Comparison of ENCODE assay signal across 16 mouse cellular contexts in the genomic region with DNA sequence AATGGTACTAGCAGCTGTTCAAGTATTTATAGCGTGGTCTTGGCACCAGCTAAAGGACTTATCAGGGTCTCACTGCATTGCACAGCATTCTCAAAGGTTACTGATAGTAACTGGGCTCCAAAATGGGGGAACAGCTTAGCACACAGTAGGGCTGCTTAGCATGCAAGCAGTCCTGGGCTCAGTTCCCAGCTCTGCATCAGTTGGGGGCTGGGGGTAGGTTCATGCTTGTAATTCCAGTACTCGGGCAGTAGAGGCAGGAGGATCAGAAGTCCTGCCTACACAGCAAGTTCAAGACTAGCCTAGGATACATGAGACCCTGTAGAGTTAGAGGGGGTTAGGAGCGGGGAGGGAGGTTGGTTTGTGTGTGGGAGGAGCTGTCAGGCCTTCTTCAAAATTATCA. TPM values are rescaled to one million over a fixed set of nuclear protein-coding genes. Genes with fewer than 3 reads are reported as not detected.
A peak's percentile ranks its signal among the peaks of the same experiment; 100 is the strongest.
DNase-seq lines count a peak whose midpoint lies in the region; ATAC-seq and TF ChIP-seq lines count a peak whose summit lies in the region.
"Had no signal": no experiment of that assay in that cellular context is flagged by ENCODE, and none has a peak within 500 bp of the region (broad histone marks: within the 10 kb centered on the region; RNA-seq: fewer than 3 reads in every experiment).

No protein-coding gene starts in this region.

- no peak for TF ChIP-seq CTCF in E14TG2a.4 (conservative IDR thresholded peaks at IDR 0.05; ENCODE audit: low read length)
- no peak for TF ChIP-seq CTCF in gastrocnemius, adult 2 months (IDR thresholded peaks at IDR 0.05)

- no peak for ATAC-seq in forebrain, embryonic 13.5 days
- no peak for ATAC-seq in midbrain, embryonic 13.5 days
- ATAC-seq in liver, embryonic 12.5 days: no peak
- ATAC-seq: inflammation-experienced regulatory T-cells, adult 6 months had no signal

- intact Hi-C loops in gastrocnemius, adult 2 months (cut with DNase I): loop anchor here (5.0 kb wide), 1 partner anchor 235 kb away; no protein-coding TSS in a partner anchor
- intact Hi-C loops in heart, postnatal 14 days (cut with DNase I): no loop called here

- H3K27ac ChIP-seq in forebrain, embryonic 13.5 days: peak overlapping the region; percentile 92
- H3K27ac ChIP-seq in forebrain, embryonic 10.5 days: no peak overlapping the region
- peak overlapping the region; percentile 92 for H3K27ac ChIP-seq in midbrain, embryonic 13.5 days
- H3K27ac ChIP-seq in gastrocnemius, adult 2 months: no peak overlapping the region
- no peak overlapping the region for H3K27ac ChIP-seq in liver, embryonic 12.5 days
- H3K27ac ChIP-seq: limb, embryonic 13.5 days had no signal

- no peak overlapping the region for H3K4me3 ChIP-seq in forebrain, embryonic 13.5 days
- no peak overlapping the region for H3K4me3 ChIP-seq in forebrain, embryonic 10.5 days
- peak overlapping the region; percentile 74 for H3K4me3 ChIP-seq in E14TG2a.4 (replicated peaks; ENCODE audit: low read length)
- H3K4me3 ChIP-seq in midbrain, embryonic 13.5 days (replicated peaks): no peak overlapping the region
- no peak overlapping the region for H3K4me3 ChIP-seq in gastrocnemius, adult 2 months
- no peak overlapping the region for H3K4me3 ChIP-seq in liver, embryonic 12.5 days
- H3K4me3 ChIP-seq: erythroblast, embryonic 14.5 days; limb, embryonic 13.5 days had no signal

- no peak overlapping the region for H3K4me2 ChIP-seq in forebrain, embryonic 13.5 days
- no peak overlapping the region for H3K4me2 ChIP-seq in midbrain, embryonic 13.5 days (replicated peaks)
- no peak overlapping the region for H3K4me2 ChIP-seq in liver, embryonic 12.5 days
- H3K4me2 ChIP-seq: limb, embryonic 13.5 days had no signal

- peaks cover 68% of the 10 kb centered on the region for H3K4me1 ChIP-seq in forebrain, embryonic 13.5 days
- H3K4me1 ChIP-seq in forebrain, embryonic 10.5 days: peaks cover 38% of the 10 kb centered on the region
- H3K4me1 ChIP-seq in E14TG2a.4 (replicated peaks; ENCODE audit: low read depth, low read length): peaks cover 100% of the 10 kb centered on the region
- peaks cover 63% of the 10 kb centered on the region for H3K4me1 ChIP-seq in midbrain, embryonic 13.5 days (replicated peaks)
- peaks cover 39% of the 10 kb centered on the region for H3K4me1 ChIP-seq in liver, embryonic 12.5 days

- H3K27me3 ChIP-seq in forebrain, embryonic 13.5 days: no peaks in the 10 kb centered on the region
- H3K27me3 ChIP-seq in forebrain, embryonic 10.5 days (ENCODE audit: poor library complexity, severe bottlenecking): peaks cover 57% of the 10 kb centered on the region
- H3K27me3 ChIP-seq in E14TG2a.4 (ENCODE audit: insufficient read depth, low read length): no peaks in the 10 kb centered on the region
- no peaks in the 10 kb centered on the region for H3K27me3 ChIP-seq in midbrain, embryonic 13.5 days
- peaks cover 67% of the 10 kb centered on the region for H3K27me3 ChIP-seq in liver, embryonic 12.5 days (replicated peaks)

- peaks cover 42% of the 10 kb centered on the region for H3K36me3 ChIP-seq in forebrain, embryonic 13.5 days (ENCODE audit: poor library complexity, severe bottlenecking)
- peaks cover 32% of the 10 kb centered on the region for H3K36me3 ChIP-seq in forebrain, embryonic 10.5 days (replicated peaks)
- H3K36me3 ChIP-seq in E14TG2a.4 (ENCODE audit: insufficient read depth, low read length): peaks cover 45% of the 10 kb centered on the region
- H3K36me3 ChIP-seq in midbrain, embryonic 13.5 days: peaks cover 32% of the 10 kb centered on the region
- peaks cover 32% of the 10 kb centered on the region for H3K36me3 ChIP-seq in liver, embryonic 12.5 days
- H3K36me3 ChIP-seq: G1E had no signal

- no peak overlapping the region for H3K9ac ChIP-seq in forebrain, embryonic 13.5 days
- 0 out of 2 replicates have a peak overlapping the region, but pooled peaks have one; percentile 42 for H3K9ac ChIP-seq in midbrain, embryonic 13.5 days (replicated peaks)
- no peak overlapping the region for H3K9ac ChIP-seq in liver, embryonic 12.5 days
- H3K9ac ChIP-seq: limb, embryonic 13.5 days had no signal

- no peaks in the 10 kb centered on the region for H3K9me3 ChIP-seq in forebrain, embryonic 13.5 days (replicated peaks)
- no peaks in the 10 kb centered on the region for H3K9me3 ChIP-seq in forebrain, embryonic 10.5 days
- H3K9me3 ChIP-seq in E14TG2a.4 (ENCODE audit: low read length): no peaks in the 10 kb centered on the region
- no peaks in the 10 kb centered on the region for H3K9me3 ChIP-seq in midbrain, embryonic 13.5 days
- no peaks in the 10 kb centered on the region for H3K9me3 ChIP-seq in liver, embryonic 12.5 days (replicated peaks)
- H3K9me3 ChIP-seq: G1E; limb, embryonic 13.5 days had no signal

- 73% methylated on average over 3 of the region's 3 CpGs for WGBS in forebrain, embryonic 13.5 days
- 63% methylated on average over 3 of the region's 3 CpGs for WGBS in forebrain, embryonic 10.5 days
- WGBS in midbrain, embryonic 13.5 days: 55% methylated on average over 3 of the region's 3 CpGs
- 58% methylated on average over 3 of the region's 3 CpGs for WGBS in liver, embryonic 12.5 days (ENCODE audit: insufficient replicate concordance)

- no peak for DNase-seq in forebrain, embryonic 10.5 days (ENCODE audit: extremely low spot score, low spot score)
- peak; percentile 72 for DNase-seq in ZHBTc4 (ENCODE audit: low read depth, low spot score)
- DNase-seq in gastrocnemius, adult 2 months: no peak
- no peak for DNase-seq in heart, postnatal 14 days
- DNase-seq: lung, postnatal 36 days; thymus, postnatal 25 days had no signal

RNA-seq across cellular contexts. Expression of gene Zfhx2, which starts 15.2 kb away (rescaled TPM):
- polyA plus RNA-seq in forebrain, embryonic 13.5 days (2015; fragmentation: Nextera tagmentation; extraction: Ambion mirVana): 26.7 and 28.0 TPM in 2 replicates
- polyA plus RNA-seq in forebrain, embryonic 10.5 days (2016; fragmentation: Nextera tagmentation; extraction: Ambion mirVana): 8.1 and 9.2 TPM in 2 replicates
- 35.5 and 39.9 TPM in 2 replicates for polyA plus RNA-seq in midbrain, embryonic 13.5 days (2015; fragmentation: Nextera tagmentation; extraction: Ambion mirVana)
- 1 to 10 TPM; 5.1 to 6.0 TPM for total RNA-seq in gastrocnemius, adult 2 months (2021)
- 1 to 10 TPM; 2.5 to 3.3 TPM for total RNA-seq in heart, postnatal 14 days (2021)
- 2.4 and 2.5 TPM in 2 replicates for polyA plus RNA-seq in liver, embryonic 12.5 days (2016; fragmentation: Nextera tagmentation; extraction: Ambion mirVana)

RNA-seq across cellular contexts. Expression of gene Thtpa, which starts 17.6 kb away (rescaled TPM):
- polyA plus RNA-seq in forebrain, embryonic 13.5 days (2015; fragmentation: Nextera tagmentation; extraction: Ambion mirVana): 39.0 and 42.0 TPM in 2 replicates
- polyA plus RNA-seq in forebrain, embryonic 10.5 days (2016; fragmentation: Nextera tagmentation; extraction: Ambion mirVana): 30.5 and 31.4 TPM in 2 replicates
- 32.1 and 35.0 TPM in 2 replicates for polyA plus RNA-seq in midbrain, embryonic 13.5 days (2015; fragmentation: Nextera tagmentation; extraction: Ambion mirVana)
- 10 to 100 TPM; 12.6 to 14.3 TPM for total RNA-seq in gastrocnemius, adult 2 months (2021)
- 10 to 100 TPM in 1 of 2 experiments, 1 to 10 TPM in 1; 9.6 to 11.4 TPM for total RNA-seq in heart, postnatal 14 days (2021)
- polyA plus RNA-seq in liver, embryonic 12.5 days (2016; fragmentation: Nextera tagmentation; extraction: Ambion mirVana): 6.9 TPM in 2 replicates

RNA-seq across cellular contexts. Expression of gene Ap1g2, which starts 29.4 kb away (rescaled TPM):
- 9.7 and 9.8 TPM in 2 replicates for polyA plus RNA-seq in forebrain, embryonic 13.5 days (2015; fragmentation: Nextera tagmentation; extraction: Ambion mirVana)
- 16.4 and 18.5 TPM in 2 replicates for polyA plus RNA-seq in forebrain, embryonic 10.5 days (2016; fragmentation: Nextera tagmentation; extraction: Ambion mirVana)
- 7.9 and 8.2 TPM in 2 replicates for polyA plus RNA-seq in midbrain, embryonic 13.5 days (2015; fragmentation: Nextera tagmentation; extraction: Ambion mirVana)
- 1 to 10 TPM; 5.3 to 6.0 TPM for total RNA-seq in gastrocnemius, adult 2 months (2021)
- total RNA-seq in heart, postnatal 14 days (2021): 1 to 10 TPM; 4.6 to 5.4 TPM
- polyA plus RNA-seq in liver, embryonic 12.5 days (2016; fragmentation: Nextera tagmentation; extraction: Ambion mirVana): 34.0 and 34.5 TPM in 2 replicates

RNA-seq across cellular contexts. Expression of gene Jph4, which starts 39.8 kb away (rescaled TPM):
- polyA plus RNA-seq in forebrain, embryonic 13.5 days (2015; fragmentation: Nextera tagmentation; extraction: Ambion mirVana): 17.5 and 17.7 TPM in 2 replicates
- polyA plus RNA-seq in forebrain, embryonic 10.5 days (2016; fragmentation: Nextera tagmentation; extraction: Ambion mirVana): 0.31 and 0.56 TPM in 2 replicates
- polyA plus RNA-seq in midbrain, embryonic 13.5 days (2015; fragmentation: Nextera tagmentation; extraction: Ambion mirVana): 18.2 and 19.9 TPM in 2 replicates
- under 1 TPM in 1 of 2 experiments, not detected in 1; 0.08 TPM for total RNA-seq in gastrocnemius, adult 2 months (2021)
- total RNA-seq in heart, postnatal 14 days (2021): under 1 TPM; 0.10 to 0.36 TPM
- polyA plus RNA-seq in liver, embryonic 12.5 days (2016; fragmentation: Nextera tagmentation; extraction: Ambion mirVana): 0.15 and 0.18 TPM in 2 replicates
- total RNA-seq: monocyte, adult 5-6 weeks had no signal
- polyA plus RNA-seq: erythroblast, embryonic 14.5 days; G1E; inflammation-experienced regulatory T-cells, adult 6 months; liver, embryonic 16.5 days had no signal

Comparison
In these comparisons a context has a peak if more than half of its experiments do, and no peak if none do; other contexts are left out.
1. H3K27ac ChIP-seq: peak in forebrain, embryonic 13.5 days (single experiment) and midbrain, embryonic 13.5 days (single experiment); none in forebrain, embryonic 10.5 days (single experiment), gastrocnemius, adult 2 months (single experiment) and liver, embryonic 12.5 days (single experiment).